Comparison of ENCODE assay signal across 8 mouse cellular contexts in the genomic region with DNA sequence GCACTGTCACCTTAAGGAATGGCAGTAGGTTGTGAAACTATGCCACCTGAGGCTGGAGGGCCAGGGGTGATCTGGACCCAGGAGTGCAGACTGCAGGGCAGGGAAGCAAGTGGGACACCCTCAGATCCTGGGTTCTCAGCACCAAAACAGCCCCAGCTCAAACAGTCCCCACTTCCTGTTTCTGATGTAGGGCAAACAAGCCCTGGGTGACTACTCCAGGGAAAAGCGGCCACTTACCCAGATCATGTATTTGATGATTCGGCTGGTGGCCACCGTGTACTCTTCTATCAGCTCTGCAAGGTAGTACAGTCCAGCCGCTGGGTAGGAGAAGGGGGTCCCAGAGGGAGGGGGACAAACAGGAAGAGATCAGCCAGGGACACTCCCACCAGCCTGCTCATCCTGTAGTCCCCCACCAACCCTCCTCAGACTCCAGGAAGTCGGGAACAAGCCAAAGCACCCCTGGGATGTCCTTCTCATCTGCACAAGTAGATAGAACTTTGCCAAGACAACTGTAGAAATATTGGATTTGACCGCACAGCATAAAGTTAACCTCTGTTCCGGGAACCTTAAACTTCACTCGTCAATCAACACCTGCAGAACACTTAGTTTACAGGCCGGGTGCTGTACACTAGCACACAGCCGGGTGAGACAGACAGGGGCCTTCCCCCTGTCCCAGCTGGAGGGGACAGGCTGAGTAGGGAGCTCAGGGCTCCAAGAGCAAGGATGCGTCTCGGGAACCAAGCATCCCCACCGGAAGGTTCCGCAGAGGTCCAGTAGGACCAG. TPM values are rescaled to one million over a fixed set of nuclear protein-coding genes. Genes with fewer than 3 reads are reported as not detected.
DNase-seq lines count a peak whose midpoint lies in the region; ATAC-seq and TF ChIP-seq lines count a peak whose summit lies in the region.

No protein-coding gene starts in this region.

- TF ChIP-seq POLR2A in cerebellum, adult 2 months (IDR thresholded peaks at IDR 0.05; ENCODE audit: borderline replicate concordance, insufficient read depth, low read length), result no peak

- DNase-seq in cerebellum, adult 2 months, result peak in 1 of 2 experiments; percentile 27
- peak; percentile 29 for DNase-seq in testis, postnatal 14 days (ENCODE audit: low spot score)
- DNase-seq in left cerebral cortex, adult 11 months (ENCODE audit: low spot score), result no peak

- peak overlapping the region; percentile 94 for H3K4me3 ChIP-seq in cerebellum, adult 2 months (replicated peaks; ENCODE audit: insufficient read depth, low read depth, low read length)
- H3K4me3 ChIP-seq in E14TG2a.4 (replicated peaks; ENCODE audit: low read length), result peak overlapping the region; percentile 99
- H3K4me3 ChIP-seq in embryonic facial prominence, embryonic 12.5 days, result peak overlapping the region; percentile 91
- H3K4me3 ChIP-seq in hindbrain, embryonic 13.5 days, result peak overlapping the region; percentile 93
- H3K4me3 ChIP-seq in lung, embryonic 15.5 days, result peak overlapping the region; percentile 77

- peaks cover 12% of the 10 kb centered on the region; the same call in 1 of the 2 replicates for H3K4me1 ChIP-seq in cerebellum, adult 2 months (ENCODE audit: control insufficient read depth, insufficient read depth, low read length)
- peaks cover 41% of the 10 kb centered on the region for H3K4me1 ChIP-seq in E14TG2a.4 (replicated peaks; ENCODE audit: low read depth, low read length)
- peaks cover 12% of the 10 kb centered on the region for H3K4me1 ChIP-seq in embryonic facial prominence, embryonic 12.5 days
- H3K4me1 ChIP-seq in hindbrain, embryonic 13.5 days (replicated peaks), result peaks cover 30% of the 10 kb centered on the region
- H3K4me1 ChIP-seq in lung, embryonic 15.5 days, result peaks cover 20% of the 10 kb centered on the region

- H3K27ac ChIP-seq in cerebellum, adult 2 months (ENCODE audit: insufficient read depth, low read length), result peak overlapping the region; percentile 55
- H3K27ac ChIP-seq in embryonic facial prominence, embryonic 12.5 days, result peak overlapping the region; percentile 79
- peak overlapping the region; percentile 87 for H3K27ac ChIP-seq in hindbrain, embryonic 13.5 days
- peak overlapping the region; percentile 80 for H3K27ac ChIP-seq in lung, embryonic 15.5 days

- H3K9me3 ChIP-seq in E14TG2a.4 (ENCODE audit: low read length), result no peaks in the 10 kb centered on the region
- no peaks in the 10 kb centered on the region for H3K9me3 ChIP-seq in embryonic facial prominence, embryonic 12.5 days
- H3K9me3 ChIP-seq in hindbrain, embryonic 13.5 days, result no peaks in the 10 kb centered on the region
- H3K9me3 ChIP-seq in lung, embryonic 15.5 days, result no peaks in the 10 kb centered on the region

- H3K4me2 ChIP-seq in embryonic facial prominence, embryonic 12.5 days (replicated peaks), result peak overlapping the region; percentile 76
- H3K4me2 ChIP-seq in hindbrain, embryonic 13.5 days, result peak overlapping the region; percentile 76
- H3K4me2 ChIP-seq in lung, embryonic 15.5 days, result peak overlapping the region; percentile 75

- no peak; the same call in 1 of the 2 replicates for ATAC-seq in cerebellum, adult (ENCODE audit: insufficient number of reproducible peaks, low FRiP score, low TSS enrichment)
- 0 out of 2 replicates have a peak, but pooled peaks have one; percentile 6 for ATAC-seq in embryonic facial prominence, embryonic 12.5 days (ENCODE audit: insufficient number of reproducible peaks, insufficient read depth, low FRiP score, low TSS enrichment)
- ATAC-seq in hindbrain, embryonic 13.5 days (ENCODE audit: low FRiP score), result peak; percentile 56
- peak; percentile 20 for ATAC-seq in lung, embryonic 15.5 days (ENCODE audit: borderline replicate concordance, extremely low read depth, low FRiP score, low TSS enrichment)

- TF ChIP-seq CTCF in cerebellum, adult 2 months (IDR thresholded peaks at IDR 0.05; ENCODE audit: borderline replicate concordance, insufficient read depth, low read depth, low read length), result no peak
- TF ChIP-seq CTCF in E14TG2a.4 (conservative IDR thresholded peaks at IDR 0.05; ENCODE audit: low read length), result no peak

- WGBS in cerebellum, adult 2 months, result under 1% methylated on average over 14 of the region's 14 CpGs
- 2% methylated on average over 14 of the region's 14 CpGs for WGBS in embryonic facial prominence, embryonic 12.5 days
- WGBS in hindbrain, embryonic 13.5 days, result 2% methylated on average over 14 of the region's 14 CpGs
- 1% methylated on average over 14 of the region's 14 CpGs for WGBS in lung, embryonic 15.5 days

- peak overlapping the region; percentile 88 for H3K9ac ChIP-seq in embryonic facial prominence, embryonic 12.5 days
- H3K9ac ChIP-seq in hindbrain, embryonic 13.5 days, result peak overlapping the region; percentile 97
- H3K9ac ChIP-seq in lung, embryonic 15.5 days, result peak overlapping the region; percentile 86

- H3K27me3 ChIP-seq in cerebellum, adult 2 months (ENCODE audit: control insufficient read depth, insufficient read depth, low read length), result no peaks in the 10 kb centered on the region
- peaks cover 4% of the 10 kb centered on the region for H3K27me3 ChIP-seq in E14TG2a.4 (ENCODE audit: insufficient read depth, low read length)
- no peaks in the 10 kb centered on the region; the same call in 1 of the 2 replicates for H3K27me3 ChIP-seq in embryonic facial prominence, embryonic 12.5 days
- H3K27me3 ChIP-seq in hindbrain, embryonic 13.5 days, result no peaks in the 10 kb centered on the region
- H3K27me3 ChIP-seq in lung, embryonic 15.5 days, result no peaks in the 10 kb centered on the region

- H3K36me3 ChIP-seq in E14TG2a.4 (ENCODE audit: insufficient read depth, low read length), result peaks cover 39% of the 10 kb centered on the region
- H3K36me3 ChIP-seq in embryonic facial prominence, embryonic 12.5 days, result peaks cover 14% of the 10 kb centered on the region
- H3K36me3 ChIP-seq in hindbrain, embryonic 13.5 days, result peaks cover 28% of the 10 kb centered on the region
- peaks cover 17% of the 10 kb centered on the region for H3K36me3 ChIP-seq in lung, embryonic 15.5 days

RNA-seq across cellular contexts. Expression of a gene that starts 0.6 kb away (rescaled TPM):
- polyA plus RNA-seq in cerebellum, adult 2 months (2012; rRNA removed), result 73.1 and 80.1 TPM in 2 replicates
- 81.3 and 83.6 TPM in 2 replicates for polyA plus RNA-seq in embryonic facial prominence, embryonic 12.5 days (2016; fragmentation: Nextera tagmentation; extraction: Ambion mirVana)
- polyA plus RNA-seq in hindbrain, embryonic 13.5 days (2015; fragmentation: Nextera tagmentation; extraction: Ambion mirVana), result 63.5 and 65.5 TPM in 2 replicates
- 89.1 and 92.7 TPM in 2 replicates for polyA plus RNA-seq in lung, embryonic 15.5 days (2015; fragmentation: Nextera tagmentation; extraction: Ambion mirVana)

RNA-seq across cellular contexts. Expression of a gene that starts 12.5 kb away (rescaled TPM):
- polyA plus RNA-seq in cerebellum, adult 2 months (2012; rRNA removed), result not detected in 2 replicates
- 0.27 and 0.32 TPM in 2 replicates for polyA plus RNA-seq in embryonic facial prominence, embryonic 12.5 days (2016; fragmentation: Nextera tagmentation; extraction: Ambion mirVana)
- polyA plus RNA-seq in hindbrain, embryonic 13.5 days (2015; fragmentation: Nextera tagmentation; extraction: Ambion mirVana), result 0.19 and 0.21 TPM in 2 replicates
- polyA plus RNA-seq in lung, embryonic 15.5 days (2015; fragmentation: Nextera tagmentation; extraction: Ambion mirVana), result not detected in 2 replicates

RNA-seq across cellular contexts. Expression of a gene that starts 19.8 kb away (rescaled TPM):
- 22.2 and 23.6 TPM in 2 replicates for polyA plus RNA-seq in cerebellum, adult 2 months (2012; rRNA removed)
- polyA plus RNA-seq in embryonic facial prominence, embryonic 12.5 days (2016; fragmentation: Nextera tagmentation; extraction: Ambion mirVana), result 50.7 and 53.5 TPM in 2 replicates
- polyA plus RNA-seq in hindbrain, embryonic 13.5 days (2015; fragmentation: Nextera tagmentation; extraction: Ambion mirVana), result 98.1 and 98.5 TPM in 2 replicates
- 55.5 and 59.1 TPM in 2 replicates for polyA plus RNA-seq in lung, embryonic 15.5 days (2015; fragmentation: Nextera tagmentation; extraction: Ambion mirVana)

RNA-seq across cellular contexts. Expression of a gene that starts 32.2 kb away (rescaled TPM):
- 0.05 TPM in 1 of 2 replicates, not detected in the other for polyA plus RNA-seq in cerebellum, adult 2 months (2012; rRNA removed)
- 0.31 and 0.33 TPM in 2 replicates for polyA plus RNA-seq in embryonic facial prominence, embryonic 12.5 days (2016; fragmentation: Nextera tagmentation; extraction: Ambion mirVana)
- not detected in 2 replicates for polyA plus RNA-seq in hindbrain, embryonic 13.5 days (2015; fragmentation: Nextera tagmentation; extraction: Ambion mirVana)
- polyA plus RNA-seq in lung, embryonic 15.5 days (2015; fragmentation: Nextera tagmentation; extraction: Ambion mirVana), result 0.35 and 0.45 TPM in 2 replicates

RNA-seq across cellular contexts. Expression of a gene that starts 56.6 kb away (rescaled TPM):
- polyA plus RNA-seq in cerebellum, adult 2 months (2012; rRNA removed), result 53.5 and 55.7 TPM in 2 replicates
- polyA plus RNA-seq in embryonic facial prominence, embryonic 12.5 days (2016; fragmentation: Nextera tagmentation; extraction: Ambion mirVana), result 19.3 and 20.0 TPM in 2 replicates
- polyA plus RNA-seq in hindbrain, embryonic 13.5 days (2015; fragmentation: Nextera tagmentation; extraction: Ambion mirVana), result 25.3 and 27.8 TPM in 2 replicates
- 20.0 and 21.0 TPM in 2 replicates for polyA plus RNA-seq in lung, embryonic 15.5 days (2015; fragmentation: Nextera tagmentation; extraction: Ambion mirVana)
